Mouse (Mus musculus): ENCODE data around the gene Dab1. TPM values are rescaled to one million over a fixed set of nuclear protein-coding genes. Genes with fewer than 3 reads are reported as not detected.

The Dab1 gene
- total and polyA plus RNA-seq, 3 experiments: not detected

DNA sequence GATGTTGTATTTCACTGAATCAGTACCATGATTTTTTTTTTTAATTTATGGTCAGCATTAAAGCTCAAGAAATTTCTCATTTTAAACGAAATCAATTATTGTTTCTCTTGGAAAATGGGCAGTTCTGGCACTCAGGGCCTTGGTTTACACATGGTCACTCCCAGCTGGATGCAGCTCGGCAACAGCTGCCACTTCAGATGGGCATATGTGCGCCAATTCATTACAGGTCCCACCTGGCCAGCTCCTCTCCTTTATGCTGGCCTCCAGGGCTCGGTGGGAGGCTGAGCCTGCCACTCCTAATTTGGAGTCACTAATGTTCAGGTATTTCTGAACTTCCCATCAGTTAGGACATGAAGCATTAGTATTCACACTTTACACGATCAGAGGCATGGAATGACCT, 582.5 kb downstream of the Dab1 start:
- Histone ChIP-seq H3K79me2 (ENCODE audit: control insufficient read depth, insufficient read depth, low read length, poor library complexity) (no peaks in the 10 kb centered on the region), H3K27me3 (ENCODE audit: control insufficient read depth in 1 of 2, insufficient read depth in 2 of 2, low read length in 2 of 2) (no peaks in the 10 kb centered on the region), H3K27ac (ENCODE audit: control insufficient read depth, low read depth, low read length) (no peak overlapping the region), H3K9ac (ENCODE audit: control insufficient read depth, low read depth, low read length, poor library complexity, severe bottlenecking) (no peak overlapping the region), H3K9me3 (replicated peaks; ENCODE audit: insufficient read depth, low read length) (no peaks in the 10 kb centered on the region), H3K36me3 (ENCODE audit: control insufficient read depth in 1 of 2, insufficient read depth in 2 of 2, low read length in 2 of 2) (no peaks in the 10 kb centered on the region), H3K4me1 (ENCODE audit: control insufficient read depth in 1 of 2, insufficient read depth in 2 of 2, low read length in 2 of 2) (no peaks in the 10 kb centered on the region), H3K4me3 (ENCODE audit: control insufficient read depth in 1 of 2, insufficient read depth in 1 of 2, low read depth in 2 of 2, low read length in 2 of 2) (no peak overlapping the region)
- no peak for DNase-seq (ENCODE audit: low read depth, low spot score)
- TF ChIP-seq SMC3 (IDR thresholded peaks at IDR 0.05; ENCODE audit: low read depth, low read length) (no peak), MAFK (IDR thresholded peaks at IDR 0.05; ENCODE audit: borderline replicate concordance, low read depth, low read length) (no peak), GATA1 (IDR thresholded peaks at IDR 0.05; ENCODE audit: low read depth, low read length) (no peak), MAZ (IDR thresholded peaks at IDR 0.05; ENCODE audit: low read depth, low read length) (no peak), MXI1 (IDR thresholded peaks at IDR 0.05; ENCODE audit: low read depth, low read length) (no peak), NELFE (IDR thresholded peaks at IDR 0.05; ENCODE audit: low read depth, low read length) (no peak), POLR2A (IDR thresholded peaks at IDR 0.05; ENCODE audit: control insufficient read depth in 1 of 2, insufficient read depth in 1 of 2, low read depth in 1 of 2, low read length in 2 of 2, poor library complexity in 1 of 2) (no peak), ZNF384 (IDR thresholded peaks at IDR 0.05; ENCODE audit: low read depth, low read length) (no peak), JUND (IDR thresholded peaks at IDR 0.05; ENCODE audit: low read depth, low read length) (no peak), MAX (IDR thresholded peaks at IDR 0.05; ENCODE audit: low read length) (no peak), MYC (IDR thresholded peaks at IDR 0.05; ENCODE audit: low read depth, low read length) (no peak), TAL1 (IDR thresholded peaks at IDR 0.05; ENCODE audit: low read length) (no peak), NRF1 (IDR thresholded peaks at IDR 0.05; ENCODE audit: insufficient read depth, low read depth, low read length, poor library complexity, severe bottlenecking) (no peak), TBP (IDR thresholded peaks at IDR 0.05; ENCODE audit: low read depth, low read length) (no peak), ZC3H11A (IDR thresholded peaks at IDR 0.05; ENCODE audit: low read depth, low read length) (no peak), MYB (IDR thresholded peaks at IDR 0.05; ENCODE audit: low read depth, low read length) (no peak), E2F4 (IDR thresholded peaks at IDR 0.05; ENCODE audit: borderline replicate concordance, low read depth, low read length) (no peak)

DNA sequence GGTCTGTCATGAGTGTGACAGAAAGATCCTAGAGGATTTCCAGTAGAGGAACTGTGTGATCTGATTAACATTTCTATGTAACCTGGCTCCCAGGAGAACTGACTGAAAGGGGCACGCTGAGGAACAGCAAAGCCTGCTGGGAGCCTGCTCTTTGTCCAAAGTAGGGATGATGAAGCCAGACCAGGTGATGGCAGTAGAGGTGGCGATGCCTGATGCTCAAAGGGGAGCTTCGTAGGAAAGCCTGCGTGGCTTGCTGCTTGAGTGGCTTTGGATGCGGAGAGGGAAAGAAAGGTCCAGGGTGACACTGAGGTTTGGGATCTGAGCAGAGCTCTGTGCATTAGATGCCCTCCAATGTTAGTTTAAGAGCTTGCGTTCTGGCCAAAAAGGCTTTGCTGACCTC, 584.9 kb downstream of the Dab1 start:
- Histone ChIP-seq H3K4me1 (ENCODE audit: control insufficient read depth in 1 of 2, insufficient read depth in 2 of 2, low read length in 2 of 2) (no peaks in the 10 kb centered on the region), H3K9ac (ENCODE audit: control insufficient read depth, low read depth, low read length, poor library complexity, severe bottlenecking) (no peak overlapping the region), H3K27ac (ENCODE audit: control insufficient read depth, low read depth, low read length) (no peak overlapping the region), H3K79me2 (ENCODE audit: control insufficient read depth, insufficient read depth, low read length, poor library complexity) (no peaks in the 10 kb centered on the region), H3K36me3 (ENCODE audit: control insufficient read depth in 1 of 2, insufficient read depth in 2 of 2, low read length in 2 of 2) (no peaks in the 10 kb centered on the region), H3K4me3 (ENCODE audit: control insufficient read depth in 1 of 2, insufficient read depth in 1 of 2, low read depth in 2 of 2, low read length in 2 of 2) (no peak overlapping the region), H3K9me3 (replicated peaks; ENCODE audit: insufficient read depth, low read length) (no peaks in the 10 kb centered on the region), H3K27me3 (ENCODE audit: control insufficient read depth in 1 of 2, insufficient read depth in 2 of 2, low read length in 2 of 2) (no peaks in the 10 kb centered on the region)
- DNase-seq (ENCODE audit: low read depth, low spot score): no peak
- TF ChIP-seq EP300 (IDR thresholded peaks at IDR 0.05; ENCODE audit: low read depth in 1 of 2, low read length in 2 of 2) (no peak), MYC (IDR thresholded peaks at IDR 0.05; ENCODE audit: low read depth, low read length) (no peak), ZNF384 (IDR thresholded peaks at IDR 0.05; ENCODE audit: low read depth, low read length) (no peak), MAZ (IDR thresholded peaks at IDR 0.05; ENCODE audit: low read depth, low read length) (no peak), ZMIZ1 (IDR thresholded peaks at IDR 0.05; ENCODE audit: low read depth, low read length) (no peak), NELFE (IDR thresholded peaks at IDR 0.05; ENCODE audit: low read depth, low read length) (no peak), ETS1 (IDR thresholded peaks at IDR 0.05; ENCODE audit: low read depth, low read length) (no peak), JUND (IDR thresholded peaks at IDR 0.05; ENCODE audit: low read depth, low read length) (no peak), E2F4 (IDR thresholded peaks at IDR 0.05; ENCODE audit: borderline replicate concordance, low read depth, low read length) (no peak), MXI1 (IDR thresholded peaks at IDR 0.05; ENCODE audit: low read depth, low read length) (no peak), ELF1 (IDR thresholded peaks at IDR 0.05; ENCODE audit: low read depth, low read length) (no peak), POLR2A (IDR thresholded peaks at IDR 0.05; ENCODE audit: control insufficient read depth in 1 of 2, insufficient read depth in 1 of 2, low read depth in 1 of 2, low read length in 2 of 2, poor library complexity in 1 of 2) (no peak), KAT2A (conservative IDR thresholded peaks at IDR 0.05; ENCODE audit: low read depth, low read length) (no peak), MAFK (IDR thresholded peaks at IDR 0.05; ENCODE audit: borderline replicate concordance, low read depth, low read length) (no peak), POLR2AphosphoS5 (IDR thresholded peaks at IDR 0.05; ENCODE audit: borderline replicate concordance, low read depth, low read length) (no peak), RCOR1 (IDR thresholded peaks at IDR 0.05; ENCODE audit: low read depth, low read length) (no peak)

Measured in MEL (cell line).